Mouse (Mus musculus) heart, adult 2 months (tissue): Measurements from ENCODE around the gene Vars2.

Source experiments
- EP300 ChIP-seq: fragments of 200-500 bp; IDR thresholded peaks from 2 replicates; pipeline ENCODE4 v1.6.1; 2011; ENCODE audit warnings: low read depth, low read length, control low read depth; ENCODE audit not compliant: insufficient read depth
- POLR2A ChIP-seq: fragments of 200-500 bp; IDR thresholded peaks from 2 replicates; pipeline ENCODE4 v1.6.1; 2011; ENCODE audit warnings: mild to moderate bottlenecking, low read depth, low read length, control low read depth; ENCODE audit not compliant: insufficient read depth

DNA sequence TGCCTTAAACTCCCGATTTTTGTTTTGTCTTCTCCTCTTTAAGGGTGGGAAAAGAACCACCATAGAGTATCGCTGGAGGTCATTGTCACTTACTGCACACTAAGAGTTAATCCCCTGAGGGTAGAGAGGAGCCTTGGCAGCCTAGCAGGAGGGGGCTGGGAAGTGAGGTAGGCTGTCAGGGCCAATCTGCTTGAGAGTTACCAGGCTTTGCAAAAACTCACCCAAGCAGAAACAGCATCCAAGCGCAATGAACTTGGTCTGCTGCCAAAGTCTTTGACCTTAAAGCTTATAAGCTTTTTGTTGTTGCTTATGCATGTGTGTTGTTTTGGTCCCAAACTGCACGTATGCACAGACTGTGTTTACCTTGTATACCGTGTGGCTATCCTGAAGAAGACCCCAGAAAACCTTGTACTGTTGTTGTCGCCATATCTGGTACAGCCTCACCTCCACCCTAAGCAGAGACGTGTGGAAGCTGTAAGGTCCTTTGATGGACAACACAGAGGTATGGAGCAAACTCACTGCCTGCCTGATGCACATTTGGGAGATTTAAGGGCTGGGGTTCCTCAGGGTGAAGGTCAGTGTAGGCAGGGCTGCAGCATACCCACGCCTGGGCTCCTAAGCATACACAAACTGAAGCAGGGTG, 43.4 kb upstream of the Vars2 start:
- no peak for TF ChIP-seq POLR2A
- TF ChIP-seq EP300: no peak
